Mouse (Mus musculus) embryonic facial prominence, embryonic 11.5 days (tissue): ENCODE results near the gene Oaz3. TPM values are rescaled to one million over a fixed set of nuclear protein-coding genes. Genes with fewer than 3 reads are reported as not detected.
A peak's percentile ranks its signal among the peaks of the same experiment; 100 is the strongest.

Experiments used
- ATAC-seq: fragments of 200-750 bp; cut with Nextera tagmentation; replicated peaks from 2 replicates; pipeline ENCODE4 v1.8.0; 2017; ENCODE audit warnings: low read depth; ENCODE audit not compliant: insufficient number of reproducible peaks, low FRiP score, low TSS enrichment
- DNase-seq: peaks from one replicate; pipeline ENCODE4 v3.0.0-alpha.2; 2015; ENCODE audit warnings: low spot score
- H3K27ac ChIP-seq: fragments of 300-500 bp; sonication (generic); replicated peaks from 2 replicates; pipeline ENCODE4 v1.5.1; 2014; ENCODE audit warnings: mild to moderate bottlenecking, low read depth, low read length, control low read depth
- H3K27me3 ChIP-seq: fragments of 300-500 bp; sonication (generic); 2 replicates; pipeline ENCODE4 v1.6.1; 2014; ENCODE audit warnings: mild to moderate bottlenecking, low read length, moderate library complexity, mixed read lengths; ENCODE audit not compliant: control insufficient read depth, insufficient read depth
- H3K36me3 ChIP-seq: fragments of 300-500 bp; sonication (generic); replicated peaks from 2 replicates; pipeline ENCODE4 v1.6.1; 2014; ENCODE audit warnings: low read depth, mild to moderate bottlenecking, low read length, moderate library complexity, mixed read lengths; ENCODE audit not compliant: control insufficient read depth, insufficient read depth
- H3K4me1 ChIP-seq: fragments of 300-500 bp; sonication (generic); 2 replicates; pipeline ENCODE4 v1.6.1; 2014; ENCODE audit warnings: low read length, mixed read lengths; ENCODE audit not compliant: control insufficient read depth, insufficient read depth
- H3K4me2 ChIP-seq: fragments of 300-500 bp; sonication (generic); 2 replicates; pipeline ENCODE4 v1.6.1; 2014; ENCODE audit warnings: low read depth, mild to moderate bottlenecking, control low read depth, low read length, moderate library complexity
- H3K4me3 ChIP-seq: fragments of 300-500 bp; sonication (generic); 2 replicates; pipeline ENCODE4 v1.5.1; 2014; ENCODE audit warnings: low read depth, low read length, control low read depth
- H3K9ac ChIP-seq: fragments of 300-500 bp; sonication (generic); replicated peaks from 2 replicates; pipeline ENCODE4 v1.6.1; 2014; ENCODE audit warnings: mild to moderate bottlenecking, control low read depth, low read length
- H3K9me3 ChIP-seq: fragments of 300-500 bp; sonication (generic); replicated peaks from 2 replicates; pipeline ENCODE4 v1.6.1; 2016; ENCODE audit warnings: mild to moderate bottlenecking, low read length, inconsistent platforms, mixed read lengths; ENCODE audit not compliant: control insufficient read depth
- WGBS: fragments of 180-500 bp; shearing (Covaris S2); extraction: QIAGEN DNeasy Blood & Tissue Kit; methylation state at CpG from one replicate; pipeline ENCODE4 v1.1.7; 2014; 5-methylcytosine and 5-hydroxymethylcytosine counted together
- polyA plus RNA-seq: library from polyadenylated mRNA; unstranded; fragments of >200 nt; fragmentation: Nextera tagmentation; extraction: Ambion mirVana; gene quantifications from 2 replicates; pipeline ENCODE4 v1.2.1, GENCODE M21; 2014

Oaz3 gene
- polyA plus RNA-seq, 1 experiment from 2014 or later, result not detected

GRCm38 (mm10) chr3:94472447-94473114 lies 28.9 kb upstream of the Oaz3 start:
- H3K9ac ChIP-seq, result no peak overlapping the region
- ATAC-seq, result peak; percentile 70
- WGBS, result 10% methylated on average over 28 of the region's 28 CpGs

GRCm38 (mm10) chr3:94468931-94469330 lies 25.2 kb upstream of the Oaz3 start:
- Histone ChIP-seq H3K9ac (no peak overlapping the region), H3K36me3 (no peaks in the 10 kb centered on the region), H3K27me3 (no peaks in the 10 kb centered on the region), H3K27ac (no peak overlapping the region), H3K4me3 (no peak overlapping the region), H3K4me2 (no peak overlapping the region), H3K9me3 (no peaks in the 10 kb centered on the region), H3K4me1 (no peaks in the 10 kb centered on the region; the same call in 1 of the 2 replicates)
- no peak for ATAC-seq
- DNase-seq, result no peak
- 39% methylated on average over 3 of the region's 3 CpGs for WGBS

More at GRCm38 (mm10) chr3:94472447-94473114, 28.9 kb upstream of the Oaz3 start:
- H3K36me3 ChIP-seq, result no peaks in the 10 kb centered on the region
- H3K4me1 ChIP-seq, result no peaks in the 10 kb centered on the region; the same call in 1 of the 2 replicates
- DNase-seq, result peak; percentile 79
- no peak overlapping the region for H3K4me3 ChIP-seq
- H3K4me2 ChIP-seq, result peak overlapping the region; percentile 32
- H3K27ac ChIP-seq, result no peak overlapping the region
- H3K27me3 ChIP-seq, result no peaks in the 10 kb centered on the region
- H3K9me3 ChIP-seq, result no peaks in the 10 kb centered on the region

GRCm38 (mm10) chr3:94465632-94466430 lies 22.1 kb upstream of the Oaz3 start:
- no peak; the same call in 1 of the 2 replicates for ATAC-seq
- WGBS, result 57% methylated on average over 13 of the region's 13 CpGs
- Histone ChIP-seq H3K9ac (no peak overlapping the region), H3K4me2 (no peak overlapping the region), H3K4me1 (no peaks in the 10 kb centered on the region), H3K27ac (no peak overlapping the region), H3K4me3 (no peak overlapping the region), H3K36me3 (no peaks in the 10 kb centered on the region), H3K27me3 (no peaks in the 10 kb centered on the region), H3K9me3 (no peaks in the 10 kb centered on the region)
- no peak for DNase-seq

GRCm38 (mm10) chr3:94463926-94464578 lies 20.3 kb upstream of the Oaz3 start:
- DNase-seq, result peak; percentile 60
- no peak overlapping the region for H3K4me2 ChIP-seq
- no peak overlapping the region for H3K27ac ChIP-seq
- no peaks in the 10 kb centered on the region for H3K9me3 ChIP-seq
- H3K4me3 ChIP-seq, result no peak overlapping the region
- H3K36me3 ChIP-seq, result no peaks in the 10 kb centered on the region
- H3K27me3 ChIP-seq, result no peaks in the 10 kb centered on the region
- H3K4me1 ChIP-seq, result no peaks in the 10 kb centered on the region
- no peak overlapping the region for H3K9ac ChIP-seq
- 52% methylated on average over 11 of the region's 11 CpGs for WGBS
- ATAC-seq, result peak; percentile 62

GRCm38 (mm10) chr3:94459834-94460233 lies 16.1 kb upstream of the Oaz3 start:
- 94% methylated on average over 2 of the region's 2 CpGs for WGBS
- Histone ChIP-seq H3K36me3 (no peaks in the 10 kb centered on the region), H3K9ac (no peak overlapping the region), H3K4me2 (no peak overlapping the region), H3K4me1 (no peaks in the 10 kb centered on the region), H3K27me3 (no peaks in the 10 kb centered on the region), H3K9me3 (no peaks in the 10 kb centered on the region), H3K27ac (no peak overlapping the region), H3K4me3 (no peak overlapping the region)
- DNase-seq (no peak), ATAC-seq (no peak)

GRCm38 (mm10) chr3:94457055-94457454 lies 13.3 kb upstream of the Oaz3 start:
- H3K4me2 ChIP-seq, result no peak overlapping the region
- no peaks in the 10 kb centered on the region for H3K27me3 ChIP-seq
- no peak overlapping the region for H3K4me3 ChIP-seq
- H3K9me3 ChIP-seq, result no peaks in the 10 kb centered on the region
- H3K27ac ChIP-seq, result no peak overlapping the region
- DNase-seq, result no peak
- H3K36me3 ChIP-seq, result no peaks in the 10 kb centered on the region
- H3K4me1 ChIP-seq, result no peaks in the 10 kb centered on the region
- WGBS, result 73% methylated on average over 3 of the region's 3 CpGs
- H3K9ac ChIP-seq, result no peak overlapping the region
- no peak for ATAC-seq

GRCm38 (mm10) chr3:94456529-94457000 lies 12.8 kb upstream of the Oaz3 start:
- no peak overlapping the region for H3K9ac ChIP-seq
- no peaks in the 10 kb centered on the region for H3K4me1 ChIP-seq
- 2% methylated on average over 12 of the region's 12 CpGs for WGBS

More at GRCm38 (mm10) chr3:94456529-94457000, 12.8 kb upstream of the Oaz3 start:
- H3K9me3 ChIP-seq, result no peaks in the 10 kb centered on the region
- peak overlapping the region; percentile 1; the same call in 1 of the 2 replicates for H3K4me3 ChIP-seq
- DNase-seq, result peak; percentile 98
- no peaks in the 10 kb centered on the region for H3K27me3 ChIP-seq
- ATAC-seq, result peak; percentile 89
- H3K36me3 ChIP-seq, result no peaks in the 10 kb centered on the region
- H3K4me2 ChIP-seq, result 0 out of 2 replicates have a peak overlapping the region, but pooled peaks have one; percentile 19
- no peak overlapping the region for H3K27ac ChIP-seq
